Mouse (Mus musculus): ENCODE measurements at regions not wholly inside any gene's neighbourhood (a gene's known extent, or its start where the extent isn't known, plus 50 kb on each side); places are given as distances from the start of the nearest gene placed in this dataset.

DNA sequence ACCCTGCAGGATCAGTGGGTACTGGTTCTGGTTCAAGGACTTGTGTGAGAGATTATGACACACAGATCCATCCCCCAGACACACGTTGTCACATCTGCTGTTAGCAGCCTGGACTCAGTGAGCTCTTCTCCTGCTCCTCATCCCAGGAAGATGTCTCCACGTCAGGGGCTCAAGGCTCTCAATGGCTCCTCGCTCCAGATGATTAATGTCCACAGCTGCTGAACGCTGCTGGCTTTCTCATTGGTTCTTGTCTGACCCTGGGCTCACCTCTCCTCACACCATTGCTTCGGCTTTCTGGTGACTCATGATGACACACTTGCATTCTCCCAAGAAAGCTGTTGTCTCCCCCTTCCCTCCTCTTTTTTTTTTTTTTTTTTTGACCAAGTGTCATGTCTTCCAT, 116.2 kb downstream of the Gadd45g start:
- TF ChIP-seq CTCF (IDR thresholded peaks at IDR 0.05; ENCODE audit: extremely low read depth, insufficient read depth, insufficient read length, insufficient replicate concordance) (no peak), POLR2A (IDR thresholded peaks at IDR 0.05; ENCODE audit: low read depth, low read length) (no peak)

All from spleen, adult 2 months (tissue).